Mouse (Mus musculus): ENCODE results near the gene Dynlt1a. TPM values are rescaled to one million over a fixed set of nuclear protein-coding genes. Genes with fewer than 3 reads are reported as not detected.
"Not testable (repeated sequence)": the region's sequence is repeated elsewhere in the genome, so short reads cannot be mapped to it uniquely, and the experiment has no call there.

Gene Dynlt1a
- polyA plus RNA-seq, 1 experiment from 2014 or later = 7.0 TPM

- not testable (repeated sequence) for H3K9ac ChIP-seq; H3K4me3 ChIP-seq (replicated peaks); H3K4me2 ChIP-seq; DNase-seq; H3K27ac ChIP-seq; H3K9me3 ChIP-seq (replicated peaks); H3K4me1 ChIP-seq (replicated peaks); H3K27me3 ChIP-seq; H3K36me3 ChIP-seq; ATAC-seq (ENCODE audit: low read depth)
- 86% methylated on average over 8 of the region's 10 CpGs for WGBS (ENCODE audit: insufficient replicate concordance)
These were observed 34.2 kb downstream of the Dynlt1a start for GRCm38 (mm10) chr17:6283137-6283536.

- H3K4me2 ChIP-seq; H3K27me3 ChIP-seq; DNase-seq; H3K4me3 ChIP-seq (replicated peaks); H3K9ac ChIP-seq; ATAC-seq (ENCODE audit: low read depth); H3K36me3 ChIP-seq; H3K4me1 ChIP-seq (replicated peaks); H3K27ac ChIP-seq; H3K9me3 ChIP-seq (replicated peaks): not testable (repeated sequence)
- 77% methylated on average over 16 of the region's 19 CpGs for WGBS (ENCODE audit: insufficient replicate concordance)
These were observed 36.8 kb downstream of the Dynlt1a start for GRCm38 (mm10) chr17:6280513-6280912.

DNA sequence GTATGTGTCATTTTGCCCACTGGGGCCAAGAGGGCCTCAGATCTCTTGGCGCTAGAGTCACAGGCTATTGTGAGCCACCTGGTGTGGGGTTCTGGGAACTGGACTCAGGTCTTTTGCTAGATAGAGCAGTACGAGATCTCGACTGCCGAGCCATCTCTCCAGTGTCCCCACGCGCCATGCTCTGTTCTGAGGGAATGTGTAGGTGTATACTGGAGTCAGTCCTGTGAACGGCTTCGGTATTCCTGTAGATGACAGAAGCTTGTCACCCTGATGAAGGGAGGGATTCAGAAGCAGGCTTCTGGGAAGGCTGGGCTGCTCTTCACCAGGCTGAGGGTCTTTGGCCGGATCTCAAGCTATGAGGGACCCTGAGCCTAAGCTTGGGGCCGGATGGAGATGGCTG is 37.5 kb downstream of the Dynlt1a start:
- ATAC-seq (ENCODE audit: low read depth); H3K4me1 ChIP-seq (replicated peaks); H3K36me3 ChIP-seq; H3K9me3 ChIP-seq (replicated peaks); DNase-seq; H3K27me3 ChIP-seq; H3K4me3 ChIP-seq (replicated peaks); H3K4me2 ChIP-seq; H3K9ac ChIP-seq; H3K27ac ChIP-seq: not testable (repeated sequence)
- 81% methylated on average over 10 of the region's 10 CpGs for WGBS (ENCODE audit: insufficient replicate concordance)

DNA sequence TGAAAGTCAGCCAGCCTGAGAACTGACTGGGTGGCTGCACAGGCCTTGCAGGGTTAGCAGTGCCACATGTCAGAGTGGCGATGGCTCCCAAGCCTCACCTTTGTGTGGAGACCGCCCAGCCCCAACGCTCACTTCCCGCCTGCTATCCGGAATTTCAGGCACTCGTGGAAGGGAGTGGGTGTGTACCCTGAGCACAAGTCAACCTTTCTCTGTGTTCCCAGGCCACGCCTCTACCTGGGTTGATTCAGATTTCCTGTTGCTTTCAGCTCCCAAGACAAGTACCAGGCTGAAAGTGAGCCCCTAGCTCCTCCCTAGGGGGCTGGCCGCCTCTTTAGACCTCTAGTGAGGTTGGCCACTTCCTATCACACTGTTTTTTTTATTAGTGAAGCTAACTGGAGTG is 38.1 kb downstream of the Dynlt1a start:
- H3K36me3 ChIP-seq; H3K9ac ChIP-seq; H3K4me3 ChIP-seq (replicated peaks); DNase-seq; H3K27me3 ChIP-seq; H3K4me1 ChIP-seq (replicated peaks); H3K4me2 ChIP-seq; ATAC-seq (ENCODE audit: low read depth); H3K9me3 ChIP-seq (replicated peaks); H3K27ac ChIP-seq: not testable (repeated sequence)
- WGBS (ENCODE audit: insufficient replicate concordance) = 58% methylated on average over 8 of the region's 8 CpGs

DNA sequence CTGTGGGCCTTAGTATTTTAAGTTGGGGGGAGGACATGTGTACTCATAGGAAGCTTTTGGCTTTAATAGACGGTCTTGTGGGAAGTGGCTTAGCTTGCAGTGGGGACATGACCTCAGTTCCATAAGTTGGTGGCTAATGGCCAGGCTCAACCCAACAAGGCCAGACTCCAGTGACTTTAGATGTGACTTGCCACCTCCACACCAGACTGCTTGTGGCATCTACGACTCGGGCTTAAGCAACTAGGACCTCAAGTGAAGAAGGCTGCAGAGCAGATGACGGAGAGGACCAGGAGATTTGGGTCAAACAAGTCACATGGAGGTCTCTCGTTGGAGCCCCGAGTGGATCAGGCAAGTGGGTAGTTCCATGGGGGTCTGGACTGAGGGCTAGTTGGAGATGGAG is 42.6 kb downstream of the Dynlt1a start:
- not testable (repeated sequence) for H3K9me3 ChIP-seq (replicated peaks); H3K4me2 ChIP-seq; H3K9ac ChIP-seq; DNase-seq; ATAC-seq (ENCODE audit: low read depth); H3K27me3 ChIP-seq; H3K4me3 ChIP-seq (replicated peaks); H3K4me1 ChIP-seq (replicated peaks); H3K36me3 ChIP-seq; H3K27ac ChIP-seq
- WGBS (ENCODE audit: insufficient replicate concordance) = 72% methylated on average over 4 of the region's 6 CpGs

- H3K27me3 ChIP-seq; H3K4me3 ChIP-seq (replicated peaks); H3K9me3 ChIP-seq (replicated peaks); H3K4me1 ChIP-seq (replicated peaks); H3K36me3 ChIP-seq; H3K4me2 ChIP-seq; ATAC-seq (ENCODE audit: low read depth); H3K27ac ChIP-seq; DNase-seq; H3K9ac ChIP-seq: not testable (repeated sequence)
- WGBS (ENCODE audit: insufficient replicate concordance) = 56% methylated on average over 6 of the region's 6 CpGs
These were observed 45.3 kb downstream of the Dynlt1a start for GRCm38 (mm10) chr17:6271970-6272369.

- not testable (repeated sequence) for ATAC-seq (ENCODE audit: low read depth); H3K36me3 ChIP-seq; H3K4me1 ChIP-seq (replicated peaks); DNase-seq; H3K27me3 ChIP-seq; H3K27ac ChIP-seq; H3K9me3 ChIP-seq (replicated peaks)
- WGBS (ENCODE audit: insufficient replicate concordance) = under 1% methylated on average over 25 of the region's 25 CpGs
- H3K4me2 ChIP-seq = peak overlapping the region; percentile 62
- peak overlapping the region; percentile 47; the same call in 1 of the 2 replicates for H3K9ac ChIP-seq
- H3K4me3 ChIP-seq (replicated peaks) = peak overlapping the region; percentile 53
These were observed 46.5 kb downstream of the Dynlt1a start for GRCm38 (mm10) chr17:6270840-6271239.

- DNase-seq; H3K4me1 ChIP-seq (replicated peaks); H3K27me3 ChIP-seq; H3K36me3 ChIP-seq; H3K27ac ChIP-seq; H3K9me3 ChIP-seq (replicated peaks): not testable (repeated sequence)
- peak overlapping the region; percentile 47; the same call in 1 of the 2 replicates for H3K9ac ChIP-seq
- WGBS (ENCODE audit: insufficient replicate concordance) = 1% methylated on average over 75 of the region's 84 CpGs
- H3K4me3 ChIP-seq (replicated peaks) = peak overlapping the region; percentile 53
- H3K4me2 ChIP-seq = peak overlapping the region; percentile 62
- peak; percentile 60 for ATAC-seq (ENCODE audit: low read depth)
These were observed 47.1 kb downstream of the Dynlt1a start for GRCm38 (mm10) chr17:6269876-6270831.

DNA sequence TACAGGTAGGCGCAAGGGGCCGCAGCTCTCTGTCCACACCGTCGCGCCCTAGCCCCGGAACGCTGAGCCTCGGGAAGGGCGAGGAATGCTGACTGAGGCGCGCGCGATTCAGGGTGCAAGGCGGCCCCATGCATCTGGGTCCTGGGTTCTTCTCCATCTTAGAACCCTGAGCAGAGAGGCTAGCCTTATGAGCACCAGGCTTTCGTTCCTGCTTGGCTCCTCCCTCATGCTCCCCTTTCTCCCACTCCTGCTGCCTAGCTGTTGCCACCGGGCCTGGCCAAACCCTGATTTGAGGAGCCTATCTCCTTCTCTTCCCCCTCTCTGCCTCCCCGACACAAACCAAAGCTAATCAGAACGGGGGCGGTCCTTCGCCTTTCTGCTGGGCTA is 60.2 kb downstream of the Dynlt1a start:
- H3K4me1 ChIP-seq (replicated peaks) = not testable (repeated sequence)

GRCm38 (mm10) chr17:6256400-6257069 is 60.8 kb downstream of the Dynlt1a start, which contains the start of gene Tmem181a:
Gene Tmem181a (plus strand): TSS chr17:6256860.
- H3K27ac ChIP-seq; H3K9ac ChIP-seq; DNase-seq; ATAC-seq (ENCODE audit: low read depth); H3K4me3 ChIP-seq (replicated peaks); H3K9me3 ChIP-seq (replicated peaks); H3K4me2 ChIP-seq; H3K27me3 ChIP-seq; H3K36me3 ChIP-seq; H3K4me1 ChIP-seq (replicated peaks): not testable (repeated sequence)
- 0% methylated on average over 5 of the region's 51 CpGs for WGBS (ENCODE audit: insufficient replicate concordance)

More for the DNA sequence above, 60.2 kb downstream of the Dynlt1a start:
- not testable (repeated sequence) for H3K27ac ChIP-seq; ATAC-seq (ENCODE audit: low read depth); H3K9ac ChIP-seq; H3K4me2 ChIP-seq; H3K4me3 ChIP-seq (replicated peaks); H3K36me3 ChIP-seq; H3K27me3 ChIP-seq; DNase-seq; H3K9me3 ChIP-seq (replicated peaks)
- WGBS (ENCODE audit: insufficient replicate concordance) = 4% methylated on average over 12 of the region's 20 CpGs

Data from liver, embryonic 13.5 days (tissue).